Mouse (Mus musculus): Measurements from ENCODE around the gene Crybb2. TPM values are rescaled to one million over a fixed set of nuclear protein-coding genes. Genes with fewer than 3 reads are reported as not detected.
"Not testable (repeated sequence)": the region's sequence is repeated elsewhere in the genome, so short reads cannot be mapped to it uniquely, and the experiment has no call there.

The Crybb2 gene
- total RNA-seq (2021): not detected
- long read RNA-seq, experiment 1: 0 reads
- long read RNA-seq, experiment 2: 0 reads

- DNase-seq: no peak
- intact Hi-C loops (cut with DNase I; ENCODE audit: low total_unique reads): loop anchor here (10.0 kb wide), 1 partner anchor 635 kb away; no protein-coding TSS in a partner anchor
These were observed at the start of gene Crybb2 for GRCm38 (mm10) chr5:113070017-113070416. Gene Crybb2 (minus strand): TSS chr5:113070117.

DNA sequence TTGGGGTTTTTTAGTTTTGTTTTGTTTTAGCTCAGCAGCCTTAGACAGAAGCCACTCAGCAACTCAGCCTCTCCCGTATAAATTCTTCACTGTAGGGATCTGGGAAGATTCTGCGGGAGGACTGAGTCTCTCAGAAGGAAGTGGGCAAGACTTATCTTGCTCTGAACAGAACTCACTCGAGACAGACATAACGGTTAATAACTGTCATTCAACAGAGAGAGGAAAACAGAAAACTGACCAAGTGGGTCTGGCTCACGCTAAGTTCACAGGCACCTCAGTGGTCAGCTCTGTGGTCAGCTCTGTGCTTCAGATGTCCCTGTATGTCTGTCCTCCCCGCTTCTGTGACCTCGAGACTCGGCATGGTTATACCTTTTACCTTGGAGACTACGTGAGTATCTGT lies 49.4 kb upstream of the Crybb2 start:
- intact Hi-C loops (cut with DNase I; ENCODE audit: low total_unique reads): no loop called here
- DNase-seq: no peak

DNA sequence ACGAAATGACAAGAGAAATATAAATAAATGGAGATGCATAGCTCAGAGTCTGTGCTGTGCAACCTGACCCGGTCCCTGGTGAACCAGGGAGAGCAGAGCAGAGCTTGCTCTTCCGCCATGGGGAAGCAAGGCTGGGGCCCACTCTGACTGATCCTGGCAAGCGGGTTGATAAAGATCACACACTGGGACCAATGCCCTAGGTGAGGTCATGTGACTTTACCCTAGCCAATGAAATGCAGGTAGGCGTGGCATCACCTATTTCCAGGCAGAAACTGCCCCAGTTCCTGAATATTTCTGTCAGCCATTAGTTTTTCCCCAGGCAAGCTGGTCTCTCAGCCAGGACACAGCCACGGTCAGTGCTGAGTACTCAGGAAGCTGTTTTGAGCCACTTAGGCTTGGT lies 48.8 kb upstream of the Crybb2 start:
- intact Hi-C loops (cut with DNase I; ENCODE audit: low total_unique reads): no loop called here
- no peak for DNase-seq

DNA sequence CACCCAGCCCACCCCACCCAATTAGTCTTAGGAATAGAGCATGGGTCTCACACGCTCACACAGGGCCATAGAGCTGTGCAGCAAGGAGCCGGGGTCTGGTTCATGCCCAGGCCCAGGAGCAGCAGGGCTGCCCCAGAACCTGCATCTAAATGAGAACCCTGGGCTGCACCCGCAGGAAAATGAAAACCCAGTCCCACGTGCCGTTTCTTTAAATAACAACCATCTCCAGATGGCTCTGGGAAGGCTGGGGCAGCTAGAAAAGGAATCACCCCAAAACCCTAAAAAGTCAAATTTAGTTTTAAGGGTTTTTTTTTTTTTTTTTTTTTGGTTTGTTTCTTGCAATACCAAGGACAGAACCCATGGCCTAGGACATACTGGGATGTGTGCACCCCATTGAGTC lies 47.4 kb upstream of the Crybb2 start:
- intact Hi-C loops (cut with DNase I; ENCODE audit: low total_unique reads): no loop called here
- DNase-seq: no peak

DNA sequence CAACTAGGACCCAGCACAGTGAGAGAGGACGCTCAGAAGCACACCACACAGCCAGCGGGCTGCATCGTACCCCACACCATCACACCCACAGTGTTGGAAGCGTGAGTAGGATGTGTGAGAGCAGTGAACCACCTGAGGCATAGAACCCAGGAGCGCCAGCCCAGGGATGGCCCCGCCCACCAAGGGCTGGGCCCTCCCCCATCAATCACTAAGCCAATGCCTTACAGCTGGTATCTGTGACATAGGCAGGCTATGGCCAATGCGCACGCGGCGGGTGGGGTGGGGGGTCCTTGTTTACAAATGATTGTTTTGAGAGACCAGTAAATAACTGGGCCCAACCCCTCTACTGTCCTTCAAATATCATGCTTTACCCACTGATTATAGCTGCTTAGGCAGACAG lies 46.0 kb upstream of the Crybb2 start:
- intact Hi-C loops (cut with DNase I; ENCODE audit: low total_unique reads): no loop called here
- DNase-seq: no peak

DNA sequence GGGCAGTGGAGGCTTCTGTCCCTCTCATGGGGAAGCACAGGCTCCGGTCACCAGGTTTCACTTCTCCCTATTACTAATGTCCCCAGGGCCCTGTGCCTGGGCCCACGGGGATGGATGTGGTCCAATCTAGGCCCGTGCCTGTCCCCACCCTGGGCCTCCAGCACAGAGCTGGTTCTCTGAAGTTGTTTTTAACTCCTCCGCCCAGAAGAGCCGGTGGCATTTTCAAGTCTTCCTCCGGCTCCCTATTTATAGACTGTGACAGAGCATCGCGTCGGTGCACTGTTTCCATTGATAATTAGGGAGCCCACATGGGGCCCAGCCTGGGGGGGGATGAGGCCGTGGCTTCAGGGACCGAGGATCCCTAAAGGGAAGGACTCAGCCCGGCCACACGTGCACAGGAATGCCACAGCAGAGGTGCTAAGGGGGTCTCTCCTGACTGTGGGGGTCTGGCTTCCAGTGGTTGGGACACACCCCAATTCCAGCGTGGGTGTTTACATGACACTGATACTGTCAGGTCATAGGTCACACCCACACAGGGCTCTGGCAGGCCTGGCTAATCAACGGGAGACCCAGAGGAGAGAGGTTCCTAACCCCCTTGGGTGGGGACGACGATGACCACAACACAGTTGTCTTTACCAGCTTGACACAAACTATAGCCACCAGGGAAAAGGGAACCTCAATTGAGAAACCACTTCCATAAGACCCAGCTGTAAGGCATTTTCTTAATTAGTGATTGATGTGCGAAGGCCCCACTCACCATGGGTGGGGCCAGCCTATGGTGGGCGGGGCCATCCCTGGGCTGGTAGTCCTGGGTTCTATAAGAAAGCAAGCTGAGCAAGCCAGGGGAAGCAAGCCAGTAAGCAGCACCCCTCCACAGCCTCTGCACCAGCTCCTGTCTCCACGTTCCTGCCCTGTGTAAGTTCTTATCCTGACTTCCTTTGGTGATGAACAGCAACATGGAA lies 44.6 kb upstream of the Crybb2 start:
- intact Hi-C loops (cut with DNase I; ENCODE audit: low total_unique reads): no loop called here
- DNase-seq: peak; percentile 49

GRCm38 (mm10) chr5:113113120-113113519 lies 43.2 kb upstream of the Crybb2 start:
- intact Hi-C loops (cut with DNase I; ENCODE audit: low total_unique reads): no loop called here

GRCm38 (mm10) chr5:113111336-113111735 lies 41.4 kb upstream of the Crybb2 start:
- no peak for DNase-seq
- intact Hi-C loops (cut with DNase I; ENCODE audit: low total_unique reads): no loop called here

More at GRCm38 (mm10) chr5:113113120-113113519, 43.2 kb upstream of the Crybb2 start:
- no peak for DNase-seq

DNA sequence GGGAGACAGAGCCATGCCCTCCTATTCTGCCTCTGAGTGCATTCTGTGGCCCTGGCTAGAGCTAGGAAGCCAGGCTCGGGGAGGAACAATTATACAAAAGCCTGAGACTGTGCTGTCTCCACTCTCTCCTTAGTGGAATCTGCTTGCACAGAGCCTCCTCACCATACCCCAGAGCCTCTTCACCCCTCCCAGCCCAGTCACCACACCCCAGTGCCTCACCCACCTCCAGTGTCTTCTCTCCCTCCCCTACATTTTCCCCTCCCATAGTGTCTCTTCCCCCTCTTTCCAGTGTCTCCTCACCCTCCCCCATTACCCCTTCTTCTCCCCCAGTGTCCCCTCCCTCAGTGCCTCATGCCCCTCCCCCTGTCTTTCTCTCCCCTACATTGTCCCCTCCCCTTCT lies 41.0 kb upstream of the Crybb2 start:
- intact Hi-C loops (cut with DNase I; ENCODE audit: low total_unique reads): no loop called here

GRCm38 (mm10) chr5:113109651-113110050 lies 39.7 kb upstream of the Crybb2 start:
- intact Hi-C loops (cut with DNase I; ENCODE audit: low total_unique reads); DNase-seq: not testable (repeated sequence)

More for the DNA sequence above, 41.0 kb upstream of the Crybb2 start:
- no peak for DNase-seq

DNA sequence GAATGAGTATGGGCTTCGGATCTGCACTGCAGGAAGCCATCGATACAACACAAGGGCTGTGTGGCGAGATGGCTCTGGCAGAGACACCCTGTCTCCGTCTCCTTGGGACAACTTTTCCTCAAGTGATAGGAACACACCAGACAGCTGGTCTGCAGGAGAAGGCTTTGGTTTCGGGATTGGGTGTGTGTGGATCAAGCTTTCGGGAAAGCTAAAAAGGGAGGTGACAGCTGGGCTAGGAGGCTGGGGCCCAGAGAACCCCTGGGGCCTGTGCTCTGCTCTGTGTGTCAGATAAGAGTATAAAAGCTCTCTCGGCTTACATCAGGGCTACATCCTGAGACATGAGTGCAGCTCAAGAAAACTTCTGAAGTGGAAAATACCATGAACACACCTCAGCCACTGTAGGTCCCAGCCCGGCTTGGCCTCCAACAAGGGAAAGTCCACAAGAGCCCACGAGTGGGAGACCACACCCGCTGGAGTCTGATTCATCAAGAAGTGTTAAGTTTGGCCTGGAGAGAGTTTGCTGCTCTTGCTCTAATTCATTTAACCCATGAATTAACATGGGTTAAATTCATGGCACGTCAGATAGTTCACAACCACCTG lies 38.3 kb upstream of the Crybb2 start:
- no peak for DNase-seq
- intact Hi-C loops (cut with DNase I; ENCODE audit: low total_unique reads): no loop called here

DNA sequence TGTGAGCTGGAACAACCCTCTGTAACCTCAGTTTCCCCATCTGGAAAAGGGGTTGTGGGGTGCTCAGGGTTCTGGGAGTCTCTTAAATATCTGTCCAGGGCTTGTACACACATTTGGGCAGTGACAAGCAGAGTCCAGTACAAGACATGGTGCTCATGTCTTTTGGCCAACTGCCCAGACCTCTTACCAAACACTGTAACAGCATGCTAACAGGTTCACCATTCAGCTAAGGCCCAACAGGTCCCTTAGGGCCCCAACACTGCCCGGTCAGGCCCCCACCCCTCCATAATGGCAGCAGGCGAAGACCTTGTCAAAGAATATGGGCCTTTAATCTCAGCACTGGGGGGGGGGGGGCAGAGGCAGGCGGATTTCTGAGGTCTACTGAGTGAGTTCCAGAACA lies 37.8 kb upstream of the Crybb2 start:
- intact Hi-C loops (cut with DNase I; ENCODE audit: low total_unique reads): no loop called here
- no peak for DNase-seq

GRCm38 (mm10) chr5:113106594-113106993 lies 36.7 kb upstream of the Crybb2 start:
- no peak for DNase-seq
- intact Hi-C loops (cut with DNase I; ENCODE audit: low total_unique reads): no loop called here

- DNase-seq: no peak
These were observed 35.6 kb upstream of the Crybb2 start for GRCm38 (mm10) chr5:113105481-113105880.

DNA sequence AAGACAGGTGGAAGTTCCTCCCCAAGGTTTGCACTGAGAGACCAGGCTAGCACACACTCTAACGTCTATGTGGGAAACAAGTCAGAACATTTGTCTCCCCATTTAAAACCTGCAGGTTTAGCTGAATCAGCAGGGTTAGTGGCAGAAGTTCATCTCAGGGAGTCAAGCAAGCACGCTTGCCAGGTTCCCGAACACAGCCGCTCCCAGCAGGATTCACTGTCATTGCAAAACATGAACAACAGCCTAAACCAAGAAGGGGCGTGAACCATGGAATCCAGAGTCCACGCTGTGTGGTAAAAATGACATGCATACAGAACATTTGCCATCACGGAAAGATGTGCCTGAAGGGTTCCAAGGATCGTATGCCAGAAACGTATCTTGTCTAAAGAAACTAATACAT lies 35.1 kb upstream of the Crybb2 start:
- intact Hi-C loops (cut with DNase I; ENCODE audit: low total_unique reads): no loop called here
- DNase-seq: no peak

More at GRCm38 (mm10) chr5:113105481-113105880, 35.6 kb upstream of the Crybb2 start:
- intact Hi-C loops (cut with DNase I; ENCODE audit: low total_unique reads): no loop called here

DNA sequence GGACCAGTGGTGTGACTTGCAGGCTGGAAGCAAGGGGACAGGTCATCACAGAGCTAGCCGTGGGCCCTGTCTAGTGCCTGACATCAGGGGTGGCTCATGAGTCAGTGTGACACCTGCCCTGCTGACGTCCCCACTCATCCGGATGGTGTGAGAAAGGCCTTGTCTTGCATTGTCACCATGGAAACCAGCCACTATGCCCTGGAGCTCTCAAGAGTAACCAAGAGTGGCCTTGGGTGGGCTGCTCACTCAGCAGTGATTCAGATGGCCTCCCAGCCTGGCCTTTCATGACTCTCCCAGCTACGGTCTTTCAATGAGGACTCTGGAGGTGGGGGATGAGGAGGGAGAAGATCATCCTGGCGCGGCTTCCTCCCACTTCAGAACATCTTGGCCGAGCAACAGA lies 32.5 kb upstream of the Crybb2 start:
- no peak for DNase-seq
- intact Hi-C loops (cut with DNase I; ENCODE audit: low total_unique reads): loop anchor here (5.0 kb wide), 1 partner anchor 40 kb away; no protein-coding TSS in a partner anchor

- intact Hi-C loops (cut with DNase I; ENCODE audit: low total_unique reads): loop anchor here (2.0 to 5.0 kb wide), 2 partner anchors 41 to 125 kb away; partner anchors contain the start of gene Tmem211
- DNase-seq: no peak
These were observed 31.5 kb upstream of the Crybb2 start for GRCm38 (mm10) chr5:113101457-113101856.

GRCm38 (mm10) chr5:113100422-113100821 lies 30.5 kb upstream of the Crybb2 start:
- DNase-seq: no peak
- intact Hi-C loops (cut with DNase I; ENCODE audit: low total_unique reads): loop anchor here (2.0 to 5.0 kb wide), 2 partner anchors 42 to 126 kb away; partner anchors contain the start of gene Tmem211

DNA sequence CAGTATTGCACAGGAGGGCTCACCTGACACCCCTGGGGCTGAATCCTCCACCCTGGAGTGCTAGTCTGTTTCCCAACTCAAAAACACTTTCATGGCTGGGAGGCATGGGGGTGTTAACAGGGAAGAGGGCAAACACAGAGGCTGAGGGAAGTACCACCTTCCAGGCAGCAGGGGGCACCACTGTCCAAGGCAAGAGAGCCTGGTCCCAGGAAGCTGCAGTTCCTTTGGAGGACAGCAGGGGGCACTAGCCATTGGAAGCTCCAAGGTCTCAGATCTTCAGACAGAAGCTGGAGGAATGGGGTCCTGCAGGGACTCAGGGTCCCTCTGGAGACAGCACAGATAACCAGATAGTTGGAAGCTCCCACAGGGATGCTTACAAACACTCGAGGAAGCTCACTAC lies 29.6 kb upstream of the Crybb2 start:
- DNase-seq: peak; percentile 90
- intact Hi-C loops (cut with DNase I; ENCODE audit: low total_unique reads): loop anchor here (5.0 kb wide), 1 partner anchor 58 kb away; no protein-coding TSS in a partner anchor

- no peak for DNase-seq
- intact Hi-C loops (cut with DNase I; ENCODE audit: low total_unique reads): loop anchor here (5.0 kb wide), 1 partner anchor 60 kb away; no protein-coding TSS in a partner anchor
These were observed 27.6 kb upstream of the Crybb2 start for GRCm38 (mm10) chr5:113097551-113097950.
